Mouse (Mus musculus) large intestine, adult 2 months (tissue): ENCODE measurements around the gene Spata25. TPM values are rescaled to one million over a fixed set of nuclear protein-coding genes. Genes with fewer than 3 reads are reported as not detected.
"Not testable (repeated sequence)": the region's sequence is repeated elsewhere in the genome, so short reads cannot be mapped to it uniquely, and the experiment has no call there.

Experiments used
- DNase-seq: peaks from one replicate; pipeline ENCODE4 v3.0.0-alpha.2; 2012; ENCODE audit warnings: low read depth, low spot score
- WGBS: fragments of 180-500 bp; shearing (Covaris S2); methylation state at CpG from one replicate; pipeline ENCODE4 v1.1.7; 2018; 5-methylcytosine and 5-hydroxymethylcytosine counted together
- polyA plus RNA-seq: library from polyadenylated mRNA; depleted of rRNA; stranded (reverse); fragments of >200 nt; gene quantifications from 2 replicates; pipeline ENCODE4 v1.2.3, GENCODE M21; 2012

The Spata25 gene
- polyA plus RNA-seq, 1 experiment = not detected

- DNase-seq = no peak
- 90% methylated on average over 8 of the region's 8 CpGs for WGBS
Measured at GRCm38 (mm10) chr2:164815821-164816220, 12.5 kb downstream of the Spata25 start.

GRCm38 (mm10) chr2:164815348-164815747 is 13.0 kb downstream of the Spata25 start:
- DNase-seq = no peak
- 62% methylated on average over 5 of the region's 5 CpGs for WGBS

DNA sequence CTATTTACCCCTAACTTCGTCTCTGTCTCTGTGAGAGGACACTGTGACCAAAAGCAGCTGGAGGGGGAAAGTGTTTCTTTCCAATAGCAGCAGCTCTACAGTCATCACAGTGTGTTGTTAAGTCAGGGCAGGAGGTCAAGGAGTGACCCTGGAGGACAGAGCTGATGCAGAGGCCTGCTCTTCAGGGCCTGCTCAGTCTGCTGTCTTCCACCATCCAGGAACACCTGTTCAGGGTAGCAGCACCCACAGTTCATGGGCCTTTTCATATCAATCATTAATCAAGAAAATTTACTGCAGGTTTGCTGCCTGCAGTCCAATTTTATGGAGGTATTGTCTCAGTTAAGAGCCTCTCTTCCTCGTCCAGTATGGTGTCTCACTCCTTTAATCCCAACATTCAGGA is 14.8 kb downstream of the Spata25 start:
- no peak for DNase-seq
- WGBS = 26% methylated on average over 2 of the region's 2 CpGs

DNA sequence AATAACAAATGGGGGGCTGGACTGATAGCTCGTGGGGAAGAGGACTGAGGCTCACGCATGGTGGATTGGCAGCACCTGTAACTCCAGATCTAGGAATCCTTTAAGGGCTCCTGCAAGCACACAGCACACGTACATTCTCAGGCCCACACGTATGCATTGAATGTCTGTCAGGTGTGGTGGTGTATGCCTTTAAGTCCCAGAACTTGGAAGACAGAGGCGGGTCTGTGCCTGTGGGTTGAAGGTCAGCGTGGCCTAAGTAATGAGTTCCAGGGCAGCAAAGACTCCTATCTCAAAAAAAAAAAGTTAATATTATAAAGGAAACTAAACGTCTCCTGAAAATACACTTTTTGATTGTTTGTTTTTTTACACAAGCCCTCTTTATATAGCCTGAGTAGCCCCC is 21.7 kb downstream of the Spata25 start:
- DNase-seq = no peak
- WGBS = 32% methylated on average over 7 of the region's 7 CpGs

DNA sequence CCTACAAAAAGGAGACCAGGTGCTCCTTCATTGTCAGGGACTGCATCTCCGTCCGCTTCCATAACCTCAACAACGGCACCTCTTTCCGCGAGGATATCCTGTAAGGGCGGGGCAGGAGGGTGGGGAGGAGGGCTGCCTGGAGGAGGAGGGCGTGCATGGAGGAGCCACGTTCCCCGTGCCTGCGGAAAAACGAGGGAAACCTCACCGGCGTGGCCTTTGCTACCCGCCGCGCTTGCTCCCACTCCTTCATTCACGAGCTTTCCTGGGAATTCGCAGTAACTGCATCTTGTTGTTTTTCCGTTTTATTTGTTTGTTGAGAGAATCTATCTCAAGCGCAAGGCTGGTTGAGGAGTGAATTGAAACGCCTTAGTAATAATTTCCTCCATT is 23.0 kb downstream of the Spata25 start:
- under 1% methylated on average over 21 of the region's 21 CpGs for WGBS
- DNase-seq = no peak

DNA sequence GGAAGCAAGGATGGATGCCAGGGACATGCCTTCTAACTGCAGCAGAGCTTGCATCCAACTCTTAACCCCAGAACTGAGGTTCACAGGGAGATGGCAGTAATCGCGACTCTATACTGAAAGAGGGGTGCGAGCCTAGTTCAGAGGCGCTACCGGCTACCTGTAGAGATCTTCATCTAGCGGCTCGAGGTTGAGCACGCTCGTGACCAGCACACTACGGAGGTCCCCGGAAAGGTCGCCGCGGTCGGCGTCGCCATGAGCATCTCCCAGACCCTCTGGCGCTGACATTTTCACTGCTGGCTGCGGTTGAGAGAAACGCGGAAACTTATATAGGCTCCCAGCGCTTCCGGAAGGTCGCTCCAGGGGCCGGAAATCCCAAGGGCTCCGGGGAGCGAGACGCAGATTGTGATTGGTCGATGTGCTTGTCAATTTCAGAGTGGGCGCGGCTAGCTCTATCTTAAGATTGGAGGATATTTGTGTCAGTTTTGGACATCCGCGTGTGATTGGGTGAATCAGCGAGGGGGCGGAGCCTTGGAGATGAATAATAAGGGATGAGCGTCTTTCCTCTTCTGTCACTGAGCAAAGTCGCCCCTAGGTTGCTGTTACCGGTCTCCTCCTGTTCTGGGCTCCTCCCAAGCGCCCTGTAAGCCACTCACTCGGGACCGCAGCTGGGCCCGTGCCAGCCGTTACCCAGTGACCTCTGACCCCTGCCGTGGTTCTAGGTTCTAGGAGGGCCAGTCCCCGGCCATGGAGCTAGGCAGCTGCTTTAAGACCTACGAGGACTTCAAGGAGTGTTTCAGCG is 23.6 kb downstream of the Spata25 start, which contains the start of the genes Acot8 and Zswim3:
Acot8 (minus strand) TSS at position 350 of the 799 bp plus-strand sequence.
Zswim3 (plus strand) TSS at position 566 of the 799 bp plus-strand sequence.
- DNase-seq = peak; percentile 97
- WGBS = under 1% methylated on average over 47 of the region's 47 CpGs

DNA sequence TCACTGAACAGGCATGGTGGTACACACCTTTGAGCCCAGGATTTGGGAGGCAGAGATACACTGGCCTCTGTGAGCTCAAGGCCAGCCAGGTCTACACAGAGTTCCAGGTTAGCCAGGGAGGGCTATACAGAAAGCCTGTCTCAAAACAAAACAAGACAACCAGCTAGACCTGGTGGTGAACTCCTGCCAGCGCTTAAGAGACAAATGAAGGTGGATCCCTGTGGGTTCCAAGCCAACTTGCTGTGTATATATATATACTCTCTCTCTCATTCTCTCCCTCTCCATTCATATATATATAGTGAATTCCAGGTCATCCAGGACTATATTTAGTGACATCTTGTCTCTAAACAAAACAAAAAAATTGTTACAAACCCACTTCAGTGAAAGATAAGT is 24.4 kb downstream of the Spata25 start:
- no peak for DNase-seq
- 28% methylated on average over 1 of the region's 1 CpGs for WGBS

DNA sequence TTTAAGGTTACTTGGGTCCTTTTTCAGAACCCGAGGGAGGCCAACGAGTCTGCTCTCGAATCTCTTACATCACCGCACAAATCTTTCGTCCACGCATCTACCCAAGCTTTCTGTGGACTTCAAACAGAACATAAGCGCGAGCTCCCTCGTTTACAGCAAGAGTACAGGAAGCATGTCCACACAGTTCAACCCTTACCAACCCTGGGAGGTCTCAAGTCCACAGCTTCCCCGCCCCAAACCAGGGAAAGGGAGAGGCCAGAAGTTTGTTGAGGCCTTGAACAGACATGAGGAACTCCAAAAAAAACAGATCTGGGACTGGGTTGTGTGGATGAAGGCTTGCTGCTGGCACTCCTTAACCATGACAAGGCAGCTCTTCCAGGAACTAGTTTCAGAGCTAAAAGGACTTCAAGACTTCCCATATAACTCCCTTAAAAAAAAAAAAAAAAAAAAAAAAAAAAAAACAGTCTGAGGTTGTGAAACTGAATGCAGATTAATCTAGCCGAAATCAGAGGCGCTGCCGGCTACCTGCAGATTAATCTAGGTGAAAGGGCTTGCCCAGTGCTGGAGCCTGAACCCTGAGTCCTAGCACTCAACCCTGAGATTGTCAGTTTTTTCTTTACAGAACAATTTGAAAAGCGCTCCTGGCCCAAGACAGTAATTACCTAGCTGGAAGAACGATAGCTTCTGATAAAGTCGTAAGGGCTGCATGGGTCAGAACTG is 25.0 kb downstream of the Spata25 start:
- WGBS = 38% methylated on average over 16 of the region's 16 CpGs
- no peak for DNase-seq

DNA sequence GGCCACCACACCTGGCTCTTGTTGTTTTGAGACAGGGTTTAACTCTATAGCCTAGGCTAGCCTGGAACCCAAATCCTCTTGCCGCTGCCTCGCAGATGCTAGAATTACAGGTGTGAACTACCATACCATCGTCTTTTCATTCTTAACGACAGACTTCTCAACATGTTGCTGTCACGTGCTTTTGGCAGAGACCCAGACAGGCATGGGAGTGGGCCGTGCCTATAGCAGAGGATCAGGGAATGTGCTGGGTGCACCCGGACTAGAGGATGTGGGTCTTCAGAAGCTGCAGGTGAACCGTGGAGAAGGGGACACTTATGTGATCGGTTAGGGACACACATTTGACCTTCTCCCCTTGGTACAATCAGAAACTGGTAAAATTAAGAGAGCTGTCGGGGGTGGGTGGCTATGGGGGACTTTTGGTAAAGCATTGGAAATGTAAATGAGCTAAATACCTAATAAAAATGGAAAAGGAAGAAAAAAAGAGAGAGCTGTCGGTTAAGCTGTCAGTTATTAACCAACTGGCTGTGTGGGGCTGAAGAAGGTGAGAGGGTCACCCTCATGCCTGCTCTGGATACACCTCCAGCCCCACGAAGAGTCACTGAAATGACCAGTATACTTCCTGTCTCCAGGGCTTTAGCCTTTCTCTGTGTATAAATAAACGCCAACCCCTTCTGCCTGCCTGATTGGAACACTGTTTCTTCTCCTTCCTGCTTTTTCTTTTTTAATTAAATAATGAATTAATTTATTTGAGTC is 27.9 kb downstream of the Spata25 start:
- no peak for DNase-seq

GRCm38 (mm10) chr2:164798554-164798953 is 29.8 kb downstream of the Spata25 start:
- DNase-seq = not testable (repeated sequence)
- WGBS = 57% methylated on average over 6 of the region's 6 CpGs

More for the DNA sequence above, 27.9 kb downstream of the Spata25 start:
- WGBS = 82% methylated on average over 13 of the region's 13 CpGs

DNA sequence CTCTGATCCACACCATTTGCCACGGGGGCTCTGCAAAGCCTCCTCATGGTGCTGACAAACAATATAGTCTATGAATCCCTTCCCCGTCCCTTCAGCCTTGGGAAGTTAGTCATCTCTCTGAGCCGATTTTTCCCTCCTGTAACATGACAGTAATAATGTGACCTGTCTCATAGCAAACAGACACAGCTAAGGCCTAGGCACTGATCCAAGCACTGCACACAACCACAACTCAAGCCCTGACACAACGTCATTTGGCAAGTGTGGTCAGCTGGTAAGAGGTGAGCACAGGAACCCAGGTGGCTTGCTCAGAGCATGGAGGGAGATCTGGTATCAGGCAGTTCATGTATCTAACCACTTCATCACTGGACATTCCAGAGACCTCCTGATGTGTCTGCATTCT is 32.5 kb downstream of the Spata25 start:
- no peak for DNase-seq
- WGBS = 68% methylated on average over 4 of the region's 4 CpGs

GRCm38 (mm10) chr2:164794293-164794692 is 34.0 kb downstream of the Spata25 start:
- no peak for DNase-seq
- 16% methylated on average over 5 of the region's 5 CpGs for WGBS

- 92% methylated on average over 2 of the region's 2 CpGs for WGBS
- no peak for DNase-seq
Measured at GRCm38 (mm10) chr2:164793772-164794171, 34.6 kb downstream of the Spata25 start.

DNA sequence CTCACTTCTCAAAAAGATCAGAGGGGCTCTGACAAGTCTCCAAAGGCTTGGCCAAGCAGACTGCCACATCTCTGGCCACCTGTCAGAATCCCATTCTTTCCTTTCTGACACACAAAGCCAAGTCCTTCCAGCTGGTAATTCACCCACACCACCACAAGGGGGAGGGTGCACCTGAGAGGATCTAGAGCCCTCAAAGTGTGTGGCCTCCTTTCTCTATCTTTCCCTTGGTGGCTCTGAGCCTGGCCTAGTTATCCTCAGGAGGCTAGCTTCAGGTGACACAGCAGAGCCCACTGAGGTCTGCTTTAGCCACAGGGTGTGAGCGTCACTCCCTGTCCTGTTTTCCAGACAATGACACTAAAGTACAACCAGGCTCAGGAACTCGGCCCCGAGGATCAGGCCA is 35.1 kb downstream of the Spata25 start:
- DNase-seq = no peak
- 77% methylated on average over 3 of the region's 3 CpGs for WGBS

GRCm38 (mm10) chr2:164792400-164793190 is 35.7 kb downstream of the Spata25 start:
- 89% methylated on average over 12 of the region's 12 CpGs for WGBS
- DNase-seq = no peak

GRCm38 (mm10) chr2:164791841-164792261 is 36.5 kb downstream of the Spata25 start:
- DNase-seq = no peak
- 86% methylated on average over 18 of the region's 18 CpGs for WGBS

- DNase-seq = no peak
- 58% methylated on average over 4 of the region's 4 CpGs for WGBS
Measured at GRCm38 (mm10) chr2:164790451-164790850, 37.9 kb downstream of the Spata25 start.

DNA sequence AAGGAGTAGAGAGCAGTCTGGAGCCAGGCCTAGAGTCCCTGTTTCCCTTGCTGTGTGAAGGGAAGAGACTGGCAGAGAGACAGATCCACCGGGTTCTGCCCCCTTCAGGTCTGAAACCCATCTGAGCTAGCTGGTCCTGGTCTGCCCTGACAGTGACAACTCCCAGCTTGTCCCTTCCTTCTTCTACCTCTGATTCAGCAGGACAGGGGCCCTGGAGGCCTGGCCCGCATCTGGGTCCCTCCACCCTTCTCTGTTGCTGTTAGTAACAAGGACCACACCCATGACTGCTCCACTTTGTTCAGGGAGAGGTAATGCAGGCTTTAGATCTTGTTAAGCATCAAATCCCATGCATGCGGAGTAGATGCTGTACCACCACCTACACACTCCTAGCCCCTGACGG is 39.9 kb downstream of the Spata25 start:
- 66% methylated on average over 4 of the region's 4 CpGs for WGBS
- DNase-seq = no peak

- WGBS = 65% methylated on average over 10 of the region's 10 CpGs
- DNase-seq = no peak
Measured at GRCm38 (mm10) chr2:164787779-164788178, 40.6 kb downstream of the Spata25 start.
